Mouse (Mus musculus): Measurements from ENCODE around the gene Tmem121.
A peak's percentile ranks its signal among the peaks of the same experiment; 100 is the strongest.
"Not testable (repeated sequence)": the region's sequence is repeated elsewhere in the genome, so short reads cannot be mapped to it uniquely, and the experiment has no call there.

Gene Tmem121

DNA sequence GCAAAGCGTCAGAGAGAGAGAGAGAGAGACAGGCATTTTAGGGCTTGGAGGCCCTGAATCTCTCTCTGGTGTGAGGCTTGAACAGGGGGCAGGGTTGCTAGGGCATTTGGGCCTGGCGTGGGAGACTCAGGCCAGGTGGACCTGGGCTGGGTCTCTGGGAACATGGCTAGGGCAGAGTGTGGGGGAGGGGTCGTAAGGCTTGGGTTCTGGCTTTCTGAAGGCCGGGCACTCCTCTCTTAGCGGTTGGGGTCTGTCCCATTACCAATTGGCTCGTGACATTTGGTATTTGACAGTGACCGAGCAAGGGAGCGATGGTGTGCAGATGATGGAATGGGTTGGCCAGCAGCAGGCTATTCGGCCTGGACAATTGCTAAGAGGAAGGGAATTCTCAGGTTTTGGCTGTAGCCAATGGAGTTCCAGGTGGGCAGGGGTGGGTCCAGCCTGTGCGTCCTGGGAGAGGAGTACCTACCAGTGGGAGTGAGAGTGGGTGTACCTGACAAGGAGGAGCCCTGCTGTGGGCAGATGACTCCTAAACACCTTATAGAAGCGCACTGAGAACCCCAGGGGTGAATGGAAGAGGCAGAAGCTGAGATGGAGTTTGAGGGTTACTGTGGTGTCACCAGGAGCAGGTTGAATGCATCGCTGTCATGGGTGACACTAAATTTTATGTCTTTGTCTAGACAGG is 738 bp downstream of the Tmem121 start:
- DNase-seq (ENCODE audit: extremely low spot score, low read depth, low spot score), result no peak

DNA sequence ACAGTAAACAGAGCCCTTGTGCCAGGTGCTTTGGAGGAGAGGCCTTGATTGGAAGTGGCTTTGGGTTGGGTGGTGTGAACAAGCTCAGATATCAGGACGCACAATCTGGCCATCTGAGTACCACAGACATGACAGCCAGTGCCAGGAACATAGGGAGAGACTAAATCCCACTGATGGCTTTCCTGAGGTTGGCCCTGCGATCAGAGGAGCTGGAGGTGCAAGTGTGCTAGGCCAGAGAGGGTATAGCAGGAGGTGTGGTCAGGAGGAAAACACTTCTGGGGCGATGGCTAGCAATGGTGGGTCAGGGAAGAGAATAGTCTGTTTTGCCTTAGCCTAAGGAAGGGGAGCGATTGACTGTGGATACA is 1.3 kb downstream of the Tmem121 start:
- no peak for DNase-seq (ENCODE audit: extremely low spot score, low read depth, low spot score)

DNA sequence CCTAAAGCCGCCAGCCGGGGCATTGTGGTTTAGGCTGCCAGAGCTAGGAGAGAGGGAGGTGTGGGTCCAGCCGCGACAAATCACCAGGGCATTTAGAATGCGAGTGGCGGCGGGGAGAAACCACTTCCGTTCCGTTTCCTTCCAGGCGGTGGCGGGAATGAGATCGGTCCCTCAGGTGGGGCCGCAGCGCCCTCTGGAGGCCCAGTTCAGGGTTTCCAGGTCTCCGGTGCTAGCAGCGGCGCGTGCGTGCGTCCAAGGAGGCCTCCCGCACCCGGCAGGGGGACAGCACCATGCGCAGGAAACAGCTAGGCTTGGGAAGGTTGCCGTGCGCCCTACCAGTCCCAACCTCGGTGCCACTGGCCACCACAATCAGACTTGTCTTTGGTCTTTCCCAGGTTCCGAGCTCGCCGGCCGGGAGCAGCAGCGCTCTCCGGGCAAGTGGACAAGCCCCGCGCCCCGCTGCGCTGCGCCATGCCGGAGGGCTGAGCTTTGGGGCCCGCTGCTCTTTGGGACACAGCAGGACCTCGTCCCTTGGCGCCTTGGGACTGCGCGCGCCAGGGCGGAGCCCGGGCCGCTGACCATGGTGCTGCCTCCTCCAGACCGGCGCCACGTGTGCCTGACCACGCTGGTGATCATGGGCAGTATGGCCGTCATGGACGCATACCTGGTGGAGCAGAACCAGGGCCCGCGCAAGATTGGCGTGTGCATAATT is 2.0 kb downstream of the Tmem121 start:
- peak; percentile 42 for DNase-seq (ENCODE audit: extremely low spot score, low read depth, low spot score)

DNA sequence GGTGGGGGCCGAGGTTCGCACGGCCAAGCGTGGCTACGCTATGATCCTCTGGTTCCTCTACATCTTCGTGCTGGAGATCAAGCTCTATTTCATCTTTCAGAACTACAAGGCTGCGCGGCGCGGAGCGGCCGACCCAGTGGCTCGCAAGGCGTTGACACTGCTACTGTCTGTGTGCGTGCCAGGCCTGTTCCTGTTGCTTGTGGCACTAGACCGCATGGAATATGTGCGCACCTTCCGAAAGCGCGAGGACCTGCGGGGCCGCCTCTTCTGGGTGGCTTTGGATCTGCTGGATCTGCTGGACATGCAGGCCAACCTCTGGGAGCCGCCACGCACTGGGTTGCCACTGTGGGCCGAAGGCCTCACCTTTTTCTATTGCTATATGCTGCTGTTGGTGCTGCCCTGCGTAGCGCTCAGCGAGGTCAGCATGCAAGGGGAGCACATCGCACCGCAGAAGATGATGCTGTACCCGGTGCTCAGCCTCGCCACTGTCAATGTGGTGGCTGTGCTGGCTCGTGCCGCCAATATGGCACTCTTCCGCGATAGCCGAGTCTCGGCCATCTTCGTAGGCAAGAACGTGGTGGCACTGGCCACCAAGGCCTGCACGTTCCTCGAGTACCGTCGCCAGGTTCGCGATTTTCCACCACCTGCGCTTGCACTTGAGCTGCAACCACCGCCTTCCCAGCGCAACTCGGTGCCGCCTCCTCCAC is 2.8 kb downstream of the Tmem121 start:
- DNase-seq (ENCODE audit: extremely low spot score, low read depth, low spot score), result no peak

DNA sequence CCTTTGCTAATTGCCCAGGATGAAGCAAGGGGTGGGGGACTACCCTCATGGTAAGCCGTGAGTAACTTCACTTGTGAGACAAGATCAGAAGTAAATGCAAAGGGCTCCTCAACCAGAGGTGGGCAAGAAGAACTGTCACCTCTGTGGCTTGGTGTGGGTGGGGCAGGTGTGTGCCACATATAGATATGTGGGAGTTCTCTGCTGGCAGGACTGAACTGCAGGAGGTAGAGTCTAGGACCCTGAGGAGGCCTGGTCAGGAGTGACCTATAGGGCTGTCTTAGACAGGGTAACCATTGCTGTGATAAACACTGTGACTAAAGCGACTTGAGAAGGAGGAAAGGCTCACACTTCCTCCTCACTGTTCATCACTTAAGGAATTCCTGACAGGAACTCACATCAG is 7.7 kb downstream of the Tmem121 start:
- no peak for DNase-seq (ENCODE audit: extremely low spot score, low read depth, low spot score)

DNA sequence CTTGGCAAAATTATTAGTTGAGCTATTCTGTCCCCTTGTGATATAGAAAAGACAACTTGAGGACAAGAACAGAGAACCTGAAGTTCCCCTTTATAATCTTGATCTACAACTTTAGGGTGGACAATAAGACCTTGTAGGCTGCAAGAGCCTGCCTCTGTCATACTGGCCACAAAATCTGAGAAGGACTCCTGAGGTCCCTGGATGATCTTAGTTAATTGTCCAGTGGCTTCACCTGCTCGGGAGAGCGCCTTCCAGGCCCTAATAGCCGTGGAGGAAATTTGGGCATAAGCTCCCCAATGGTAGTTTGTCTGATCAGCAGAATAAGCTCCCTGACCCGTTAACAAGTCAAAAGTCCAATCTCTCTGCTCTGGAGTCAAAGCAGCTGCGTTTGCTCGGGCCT is 13.4 kb downstream of the Tmem121 start:
- not testable (repeated sequence) for DNase-seq (ENCODE audit: extremely low spot score, low read depth, low spot score)

DNA sequence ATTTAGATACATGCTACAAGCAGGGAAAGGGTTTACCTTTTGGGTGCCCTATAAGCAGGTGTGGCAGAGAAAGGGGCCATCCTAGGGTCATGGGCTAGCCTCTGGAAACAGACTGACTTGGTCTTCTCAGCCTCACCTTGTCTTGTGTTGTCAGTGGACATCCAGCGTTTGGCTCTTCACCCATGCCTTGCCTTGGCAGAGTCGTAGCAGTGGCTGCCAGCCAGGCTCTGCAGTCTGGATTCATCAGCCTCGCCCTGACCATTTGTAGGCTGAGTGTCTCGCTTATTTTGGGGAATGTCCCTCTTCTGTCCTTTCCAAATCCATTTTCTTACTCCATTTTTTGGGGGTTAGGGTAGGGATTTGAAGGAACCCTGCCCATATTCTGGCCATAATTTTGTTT is 15.6 kb downstream of the Tmem121 start:
- DNase-seq (ENCODE audit: extremely low spot score, low read depth, low spot score), result no peak

DNA sequence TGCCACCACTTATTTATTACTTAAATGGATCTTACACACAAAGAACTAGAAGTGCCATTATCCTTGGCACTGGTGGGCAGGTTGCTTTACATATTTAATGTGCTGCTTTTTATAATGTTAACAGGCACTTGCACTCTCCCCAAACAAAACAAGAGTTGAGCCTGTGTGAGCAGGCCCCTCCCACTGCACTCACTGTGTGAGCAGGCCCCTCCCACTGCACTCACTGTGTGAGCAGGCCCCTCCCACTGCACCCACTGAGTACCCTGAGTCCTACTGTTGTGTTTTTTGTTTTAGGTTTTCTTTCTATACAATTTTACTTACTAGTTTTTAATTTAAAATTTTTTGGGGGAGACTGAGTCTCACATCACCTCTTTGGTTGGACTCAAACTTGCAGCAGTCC is 16.3 kb downstream of the Tmem121 start:
- DNase-seq (ENCODE audit: extremely low spot score, low read depth, low spot score), result no peak

DNA sequence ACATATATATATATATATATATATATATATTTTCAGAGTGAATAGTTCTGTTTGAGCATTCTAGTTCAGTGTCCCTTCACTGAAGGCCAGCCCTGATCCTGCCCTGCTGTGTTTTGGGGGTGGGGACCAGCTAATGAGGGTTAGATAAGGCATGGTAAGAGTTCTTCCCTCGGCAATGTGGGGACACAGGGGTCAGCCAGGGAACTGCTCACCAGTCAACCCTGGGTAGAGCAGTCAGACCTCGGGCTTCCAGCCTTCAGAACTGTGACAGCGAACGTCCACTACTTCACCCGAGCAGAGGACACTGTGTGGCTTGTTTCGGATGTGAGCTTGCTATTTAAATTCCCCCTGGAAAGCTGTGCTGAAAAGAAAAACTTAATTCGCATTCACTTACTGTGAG is 17.8 kb downstream of the Tmem121 start:
- no peak for DNase-seq (ENCODE audit: extremely low spot score, low read depth, low spot score)

DNA sequence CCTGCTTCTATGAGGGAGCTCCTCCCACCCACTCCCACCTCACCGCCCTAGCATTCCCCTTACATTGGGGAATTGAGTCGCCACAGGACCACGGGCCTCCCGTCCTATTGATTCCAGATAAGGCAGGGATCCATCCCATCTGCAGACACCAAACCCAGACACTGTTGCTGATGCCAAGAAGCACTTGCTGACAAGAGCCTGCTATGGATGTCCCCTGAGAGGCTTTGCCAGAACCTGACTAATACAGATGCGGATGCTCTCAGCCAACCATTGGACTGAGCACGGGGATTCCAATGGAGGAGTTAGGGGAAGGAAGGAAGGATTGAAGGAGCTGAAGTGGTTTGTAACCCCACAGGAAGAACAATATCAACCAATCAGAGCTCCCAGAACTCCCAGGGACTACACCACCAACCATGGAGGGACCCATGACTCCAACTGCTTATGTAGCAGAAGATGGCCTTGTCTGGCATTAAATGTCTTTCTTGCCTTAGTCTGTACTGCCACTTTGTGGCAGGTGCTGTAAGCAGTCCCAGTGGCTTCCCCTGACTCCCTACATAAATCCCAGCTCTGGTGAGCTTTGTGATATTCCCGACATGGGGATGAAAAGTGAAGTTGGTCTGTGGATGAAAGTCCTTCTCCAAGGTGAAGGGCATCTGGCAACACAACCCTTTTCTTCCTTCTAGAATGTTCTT is 19.7 kb downstream of the Tmem121 start:
- DNase-seq (ENCODE audit: extremely low spot score, low read depth, low spot score), result no peak

DNA sequence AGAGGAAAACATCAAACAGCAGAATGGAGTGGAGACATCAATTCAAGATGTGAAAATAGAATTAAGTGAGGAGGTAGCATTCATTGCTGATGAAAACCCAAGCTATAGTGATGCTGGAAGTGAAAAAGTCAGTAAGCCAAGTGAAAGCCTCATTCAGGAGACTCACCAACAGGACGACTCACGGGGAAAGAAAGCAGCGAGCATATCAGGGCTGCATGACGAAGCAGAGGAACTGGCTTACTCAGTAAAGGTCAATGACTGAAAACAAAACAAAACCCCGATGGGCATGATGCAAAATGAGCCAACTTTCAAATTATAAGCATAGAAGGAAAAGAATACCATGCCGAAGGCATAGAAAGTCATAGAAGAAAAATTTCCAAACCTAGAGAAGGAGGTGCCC is 22.0 kb downstream of the Tmem121 start:
- no peak for DNase-seq (ENCODE audit: extremely low spot score, low read depth, low spot score)

DNA sequence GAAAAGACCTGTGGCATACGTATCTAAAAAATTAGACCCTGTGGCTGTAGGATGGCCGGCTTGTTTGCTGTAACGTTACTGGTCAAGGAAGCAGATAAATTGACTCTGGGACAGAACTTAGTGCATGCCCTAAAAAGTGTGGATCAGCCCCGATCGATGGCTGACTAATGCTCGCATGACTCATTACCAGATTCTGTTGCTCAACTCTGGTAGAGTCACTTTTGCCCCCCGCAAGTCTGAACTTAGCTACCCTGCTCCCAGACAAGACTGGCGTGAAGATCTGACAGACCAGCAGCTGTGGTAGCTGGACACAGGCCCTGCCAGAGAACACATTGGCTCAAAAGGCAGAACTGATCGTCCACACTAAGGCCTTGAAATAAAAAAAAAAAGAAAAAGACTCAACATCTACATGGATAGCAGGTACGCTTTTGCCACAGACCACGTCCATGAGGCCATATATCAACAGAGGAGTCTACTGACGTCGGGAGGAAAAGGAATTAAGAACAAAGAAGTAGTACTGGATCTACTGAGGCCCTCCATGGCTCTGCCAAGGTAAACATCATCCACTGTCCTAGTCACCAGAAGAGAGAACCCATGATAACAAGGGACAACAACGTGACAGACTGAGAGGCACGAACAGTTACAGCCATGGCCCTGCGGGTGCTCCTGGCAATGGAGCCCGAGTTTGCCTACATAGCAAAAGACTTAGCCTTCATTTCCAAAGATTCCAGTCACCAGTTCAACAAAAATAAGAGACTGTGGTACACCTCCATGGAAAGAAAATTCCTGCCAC is 25.1 kb downstream of the Tmem121 start:
- DNase-seq (ENCODE audit: extremely low spot score, low read depth, low spot score), result no peak

DNA sequence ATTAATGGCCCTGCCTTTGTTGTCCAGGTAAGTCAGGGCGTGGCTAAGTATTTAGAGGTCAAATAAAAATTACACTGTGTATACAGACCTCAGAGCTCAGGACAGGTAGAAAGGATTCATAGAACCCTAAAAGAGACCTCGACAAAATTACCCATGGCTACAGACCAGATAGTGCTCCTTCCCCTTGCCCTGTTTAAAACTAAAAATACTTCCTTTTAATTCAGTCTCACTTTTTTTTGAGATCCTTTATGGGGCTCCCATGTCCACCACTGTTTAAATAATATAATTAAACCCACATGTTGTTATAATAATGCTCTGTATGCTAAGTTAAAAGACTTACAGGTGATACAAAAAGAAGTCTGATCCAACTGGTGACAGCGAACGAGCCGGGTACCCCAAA is 26.0 kb downstream of the Tmem121 start:
- DNase-seq (ENCODE audit: extremely low spot score, low read depth, low spot score), result no peak

DNA sequence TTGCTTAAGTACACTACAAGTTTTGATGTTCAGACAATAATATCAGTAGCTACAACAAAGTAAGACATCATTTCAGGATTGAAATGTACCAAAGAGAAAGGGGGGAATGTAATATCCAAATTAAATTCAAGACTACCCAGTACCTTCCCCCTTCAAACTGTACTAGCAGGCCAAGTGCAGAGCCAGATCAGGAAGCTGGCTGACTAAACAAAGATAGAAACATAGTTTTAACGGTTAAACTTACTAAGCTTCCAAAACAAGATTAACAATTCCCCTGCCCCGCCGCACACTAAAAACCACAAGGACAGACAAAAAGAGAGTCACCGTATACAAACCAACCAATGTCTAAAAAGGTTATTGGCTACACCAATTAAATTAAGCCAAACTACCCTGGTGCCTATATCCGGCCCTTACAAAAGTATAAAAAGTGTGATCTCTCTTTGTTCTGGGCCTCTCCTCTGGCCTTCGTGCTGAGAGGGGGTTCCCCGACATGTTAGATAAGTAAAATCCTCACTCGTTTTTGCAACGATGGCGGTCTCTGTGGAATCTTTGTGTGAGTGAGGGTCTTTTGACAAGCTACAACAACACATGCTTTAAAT is 26.7 kb downstream of the Tmem121 start:
- DNase-seq (ENCODE audit: extremely low spot score, low read depth, low spot score), result no peak

DNA sequence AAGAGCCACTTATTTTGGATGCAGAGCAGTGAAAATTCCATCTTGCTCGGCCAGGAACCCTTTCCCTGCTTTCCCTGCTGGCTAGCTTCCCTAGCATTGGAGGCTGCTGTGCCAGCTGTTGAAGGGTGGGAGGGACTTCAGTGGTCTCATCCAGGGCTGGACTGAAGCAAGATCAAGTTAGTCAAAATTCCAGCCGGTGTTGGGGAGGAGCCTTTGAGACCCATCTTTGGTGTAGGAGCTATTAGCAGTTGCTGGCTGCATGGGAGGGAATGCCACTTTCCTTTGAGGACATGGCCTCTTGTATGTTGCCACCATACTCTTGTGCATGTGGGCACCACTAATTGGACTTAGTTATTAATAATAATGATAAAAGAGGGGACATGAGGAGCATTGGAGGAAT is 27.5 kb downstream of the Tmem121 start:
- DNase-seq (ENCODE audit: extremely low spot score, low read depth, low spot score), result no peak

DNA sequence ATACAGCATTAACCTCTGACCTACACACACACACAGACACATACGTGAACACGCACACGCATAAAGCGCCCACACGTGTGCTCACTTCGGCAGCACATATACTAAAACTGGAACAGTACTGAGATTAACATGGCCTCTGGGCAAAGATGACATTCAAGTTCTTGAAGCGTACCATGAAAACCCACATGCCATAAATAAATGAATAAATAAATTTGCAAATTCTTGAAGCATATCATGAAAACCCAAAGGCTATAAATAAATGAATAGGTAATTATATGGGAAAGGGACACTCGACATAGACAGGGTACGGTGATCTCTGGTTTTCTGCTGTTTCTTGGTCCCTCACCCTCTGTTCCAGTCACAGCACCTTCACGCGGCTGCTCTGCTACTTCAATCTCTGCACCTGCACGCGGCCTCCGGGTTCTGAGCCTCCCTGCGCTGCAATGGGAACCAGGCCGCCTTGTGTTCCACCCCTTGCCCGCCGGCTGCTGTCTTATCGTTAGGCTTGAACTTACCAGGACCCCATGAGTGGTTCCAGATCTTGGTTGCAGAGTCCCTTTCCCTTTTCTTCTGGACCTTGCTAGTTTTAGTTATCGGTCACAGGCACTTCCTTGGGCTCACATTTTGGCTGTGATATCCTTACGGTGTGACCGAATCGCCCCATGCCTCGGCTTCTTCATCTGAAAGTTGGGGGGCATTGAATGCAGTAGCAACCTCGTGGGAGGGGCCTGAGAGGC is 28.5 kb downstream of the Tmem121 start:
- DNase-seq (ENCODE audit: extremely low spot score, low read depth, low spot score), result no peak

DNA sequence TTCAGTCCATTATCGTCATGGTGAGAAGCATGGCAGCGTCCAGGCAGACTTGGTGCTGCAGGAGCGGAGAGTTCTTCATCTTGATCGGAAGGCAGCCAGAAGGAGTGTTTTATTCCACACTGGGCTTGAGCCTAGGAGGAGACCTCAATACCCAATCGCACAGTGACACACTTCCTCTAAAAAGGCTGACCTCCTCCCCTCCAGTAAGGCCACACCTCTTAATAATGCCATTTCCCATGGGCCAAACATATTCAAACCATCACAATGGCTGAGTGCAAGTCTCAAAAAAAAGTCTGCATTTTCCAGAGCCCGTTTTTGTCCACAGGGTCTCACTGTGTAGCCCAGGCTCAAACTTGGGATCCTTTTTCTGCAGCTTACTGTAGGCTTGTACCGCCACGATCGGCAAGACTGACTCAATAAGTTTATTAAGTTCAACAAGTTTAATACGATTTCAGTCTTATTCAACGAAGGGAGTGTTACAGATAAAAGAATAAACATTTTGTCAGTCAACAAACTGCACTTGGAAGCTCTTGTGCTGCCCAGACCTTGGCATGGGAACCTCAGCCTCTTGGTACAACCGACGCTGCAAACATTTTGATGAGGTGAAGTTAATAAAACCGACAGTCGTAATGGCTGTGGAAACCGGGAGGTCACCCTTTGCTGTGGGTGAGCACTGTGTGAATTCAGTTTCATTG is 29.4 kb downstream of the Tmem121 start:
- no peak for DNase-seq (ENCODE audit: extremely low spot score, low read depth, low spot score)

DNA sequence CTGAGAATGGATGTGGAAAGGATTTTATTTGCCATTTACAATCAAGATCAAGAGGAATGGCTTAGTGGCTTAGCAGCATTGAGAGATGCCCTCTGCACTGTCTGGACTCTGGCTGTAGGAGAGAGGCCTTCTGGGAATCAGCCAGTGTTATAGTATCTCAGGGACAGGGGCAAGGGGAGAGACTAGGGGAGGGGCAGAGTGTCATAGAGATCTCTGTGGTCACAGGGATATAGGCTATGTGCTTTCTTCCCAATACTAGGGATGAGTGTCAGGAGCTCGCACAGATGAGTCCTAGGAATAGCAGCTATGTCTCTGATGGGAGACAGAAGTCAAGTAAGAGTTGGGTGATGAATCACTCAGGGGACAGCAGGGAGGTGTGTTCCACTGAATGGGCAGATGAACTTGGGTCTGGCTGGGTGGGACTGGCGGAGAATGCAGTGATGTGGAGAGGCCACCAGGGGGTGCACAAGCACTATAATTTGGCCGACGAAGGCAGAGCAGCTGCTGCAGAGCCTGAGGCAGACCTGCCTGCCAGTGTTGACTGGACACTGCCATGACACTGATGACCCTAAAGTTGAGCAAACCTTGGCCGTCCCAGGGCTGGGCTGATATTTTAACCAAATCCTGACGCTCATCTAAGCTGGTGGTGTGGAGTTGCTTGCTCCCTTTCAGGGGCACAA is 30.1 kb downstream of the Tmem121 start:
- DNase-seq (ENCODE audit: extremely low spot score, low read depth, low spot score), result no peak
